Mouse (Mus musculus): ENCODE data around the gene Retnla. TPM values are rescaled to one million over a fixed set of nuclear protein-coding genes. Genes with fewer than 3 reads are reported as not detected.

Retnla gene
- polyA plus RNA-seq, 1 experiment from 2014 or later: not detected

GRCm38 (mm10) chr16:48868663-48869062, 26.3 kb downstream of the Retnla start:
- H3K9ac ChIP-seq (ENCODE audit: low read length): no peak overlapping the region
- no peaks in the 10 kb centered on the region for H3K36me3 ChIP-seq (ENCODE audit: control insufficient read depth, insufficient read depth, low read length)
- H3K27me3 ChIP-seq (ENCODE audit: control insufficient read depth, insufficient read depth, low read length): no peaks in the 10 kb centered on the region
- H3K4me3 ChIP-seq (ENCODE audit: low read depth, low read length): no peak overlapping the region
- ATAC-seq (replicated peaks; ENCODE audit: low FRiP score): no peak
- DNase-seq (ENCODE audit: low spot score): no peak
- H3K27ac ChIP-seq (ENCODE audit: low read depth, low read length): no peak overlapping the region
- 83% methylated on average over 1 of the region's 1 CpGs for WGBS
- H3K4me2 ChIP-seq (ENCODE audit: low read depth, low read length, severe bottlenecking): no peak overlapping the region
- no peaks in the 10 kb centered on the region for H3K9me3 ChIP-seq (ENCODE audit: control insufficient read depth, low read length)
- no peaks in the 10 kb centered on the region for H3K4me1 ChIP-seq (replicated peaks; ENCODE audit: control insufficient read depth, insufficient read depth, low read length)

- no peak overlapping the region for H3K9ac ChIP-seq (ENCODE audit: low read length)
- H3K4me1 ChIP-seq (replicated peaks; ENCODE audit: control insufficient read depth, insufficient read depth, low read length): no peaks in the 10 kb centered on the region
- no peak for DNase-seq (ENCODE audit: low spot score)
- H3K27ac ChIP-seq (ENCODE audit: low read depth, low read length): no peak overlapping the region
- no peaks in the 10 kb centered on the region for H3K9me3 ChIP-seq (ENCODE audit: control insufficient read depth, low read length)
- no peak overlapping the region for H3K4me2 ChIP-seq (ENCODE audit: low read depth, low read length, severe bottlenecking)
- H3K4me3 ChIP-seq (ENCODE audit: low read depth, low read length): no peak overlapping the region
- H3K36me3 ChIP-seq (ENCODE audit: control insufficient read depth, insufficient read depth, low read length): no peaks in the 10 kb centered on the region
- ATAC-seq (replicated peaks; ENCODE audit: low FRiP score): no peak
- H3K27me3 ChIP-seq (ENCODE audit: control insufficient read depth, insufficient read depth, low read length): no peaks in the 10 kb centered on the region
- WGBS: 68% methylated on average over 3 of the region's 3 CpGs
Observed at GRCm38 (mm10) chr16:48869671-48870070, 27.3 kb downstream of the Retnla start.

- Histone ChIP-seq H3K27ac (ENCODE audit: low read depth, low read length) (no peak overlapping the region), H3K4me2 (ENCODE audit: low read depth, low read length, severe bottlenecking) (no peak overlapping the region), H3K4me1 (replicated peaks; ENCODE audit: control insufficient read depth, insufficient read depth, low read length) (no peaks in the 10 kb centered on the region), H3K4me3 (ENCODE audit: low read depth, low read length) (no peak overlapping the region), H3K9ac (ENCODE audit: low read length) (no peak overlapping the region), H3K27me3 (ENCODE audit: control insufficient read depth, insufficient read depth, low read length) (no peaks in the 10 kb centered on the region), H3K9me3 (ENCODE audit: control insufficient read depth, low read length) (no peaks in the 10 kb centered on the region), H3K36me3 (ENCODE audit: control insufficient read depth, insufficient read depth, low read length) (no peaks in the 10 kb centered on the region)
- ATAC-seq (replicated peaks; ENCODE audit: low FRiP score): no peak
- no peak for DNase-seq (ENCODE audit: low spot score)
- WGBS: 100% methylated on average over 1 of the region's 1 CpGs
Observed at GRCm38 (mm10) chr16:48871754-48872153, 29.4 kb downstream of the Retnla start.

- no peaks in the 10 kb centered on the region for H3K27me3 ChIP-seq (ENCODE audit: control insufficient read depth, insufficient read depth, low read length)
- no peaks in the 10 kb centered on the region for H3K9me3 ChIP-seq (ENCODE audit: control insufficient read depth, low read length)
- no peak within 1 kb of the TSS for H3K9ac ChIP-seq (ENCODE audit: low read length)
- WGBS: 89% methylated on average over 4 of the region's 4 CpGs
- DNase-seq (ENCODE audit: low spot score) (no peak), ATAC-seq (replicated peaks; ENCODE audit: low FRiP score) (no peak)
- no peak within 1 kb of the TSS for H3K4me2 ChIP-seq (ENCODE audit: low read depth, low read length, severe bottlenecking)
- no peak within 1 kb of the TSS for H3K27ac ChIP-seq (ENCODE audit: low read depth, low read length)
- H3K36me3 ChIP-seq (ENCODE audit: control insufficient read depth, insufficient read depth, low read length): no peaks in the 10 kb centered on the region
- no peaks in the 10 kb centered on the region for H3K4me1 ChIP-seq (replicated peaks; ENCODE audit: control insufficient read depth, insufficient read depth, low read length)
- H3K4me3 ChIP-seq (ENCODE audit: low read depth, low read length): no peak within 1 kb of the TSS
Observed at GRCm38 (mm10) chr16:48872321-48872720, 30.0 kb downstream of the Retnla start, which contains the start of gene Retnlg. Retnlg (plus strand) TSS chr16:48872621.

GRCm38 (mm10) chr16:48890733-48891132, 48.4 kb downstream of the Retnla start:
- no peak for ATAC-seq (replicated peaks; ENCODE audit: low FRiP score)
- Histone ChIP-seq H3K27ac (ENCODE audit: low read depth, low read length) (no peak overlapping the region), H3K9ac (ENCODE audit: low read length) (no peak overlapping the region), H3K9me3 (ENCODE audit: control insufficient read depth, low read length) (no peaks in the 10 kb centered on the region), H3K4me1 (replicated peaks; ENCODE audit: control insufficient read depth, insufficient read depth, low read length) (no peaks in the 10 kb centered on the region), H3K36me3 (ENCODE audit: control insufficient read depth, insufficient read depth, low read length) (no peaks in the 10 kb centered on the region), H3K4me2 (ENCODE audit: low read depth, low read length, severe bottlenecking) (no peak overlapping the region), H3K27me3 (ENCODE audit: control insufficient read depth, insufficient read depth, low read length) (no peaks in the 10 kb centered on the region), H3K4me3 (ENCODE audit: low read depth, low read length) (no peak overlapping the region)
- no peak for DNase-seq (ENCODE audit: low spot score)
- 78% methylated on average over 2 of the region's 2 CpGs for WGBS

Other genes starting within 250 kb of the Retnla start
- not detected in 2 replicates for gene Trat1, start 70.5 kb upstream of the Retnla start, polyA plus RNA-seq (2014; fragmentation: Nextera tagmentation; extraction: Ambion mirVana)
- not detected in 2 replicates for gene Retnlb, start 25.7 kb upstream of the Retnla start, polyA plus RNA-seq (2014; fragmentation: Nextera tagmentation; extraction: Ambion mirVana)
- not detected in 2 replicates for gene Retnlg, start 30.1 kb downstream of the Retnla start, polyA plus RNA-seq (2014; fragmentation: Nextera tagmentation; extraction: Ambion mirVana)
- 46.7 and 54.3 TPM in 2 replicates for gene Dzip3, start 151.6 kb downstream of the Retnla start, polyA plus RNA-seq (2014; fragmentation: Nextera tagmentation; extraction: Ambion mirVana)
- gene Cip2a, start 151.6 kb downstream of the Retnla start, polyA plus RNA-seq (2014; fragmentation: Nextera tagmentation; extraction: Ambion mirVana): 54.7 and 57.8 TPM in 2 replicates
- 0.05 TPM in 2 replicates for gene Myh15, start 214.9 kb downstream of the Retnla start, polyA plus RNA-seq (2014; fragmentation: Nextera tagmentation; extraction: Ambion mirVana)

Measured in forebrain, embryonic 11.5 days (tissue).